Mouse (Mus musculus) embryo, embryonic 9.5 days (tissue): ENCODE measurements around the gene 2700081O15Rik.
A peak's percentile ranks its signal among the peaks of the same experiment; 100 is the strongest.

Experiments used
- DNase-seq: peaks from one replicate; pipeline ENCODE4 v3.0.0-alpha.2; 2017; ENCODE audit errors: extremely low spot score

The 2700081O15Rik gene

GRCm38 (mm10) chr19:7420841-7421601 is 3.6 kb downstream of the 2700081O15Rik start:
- peak; percentile 18 for DNase-seq

DNA sequence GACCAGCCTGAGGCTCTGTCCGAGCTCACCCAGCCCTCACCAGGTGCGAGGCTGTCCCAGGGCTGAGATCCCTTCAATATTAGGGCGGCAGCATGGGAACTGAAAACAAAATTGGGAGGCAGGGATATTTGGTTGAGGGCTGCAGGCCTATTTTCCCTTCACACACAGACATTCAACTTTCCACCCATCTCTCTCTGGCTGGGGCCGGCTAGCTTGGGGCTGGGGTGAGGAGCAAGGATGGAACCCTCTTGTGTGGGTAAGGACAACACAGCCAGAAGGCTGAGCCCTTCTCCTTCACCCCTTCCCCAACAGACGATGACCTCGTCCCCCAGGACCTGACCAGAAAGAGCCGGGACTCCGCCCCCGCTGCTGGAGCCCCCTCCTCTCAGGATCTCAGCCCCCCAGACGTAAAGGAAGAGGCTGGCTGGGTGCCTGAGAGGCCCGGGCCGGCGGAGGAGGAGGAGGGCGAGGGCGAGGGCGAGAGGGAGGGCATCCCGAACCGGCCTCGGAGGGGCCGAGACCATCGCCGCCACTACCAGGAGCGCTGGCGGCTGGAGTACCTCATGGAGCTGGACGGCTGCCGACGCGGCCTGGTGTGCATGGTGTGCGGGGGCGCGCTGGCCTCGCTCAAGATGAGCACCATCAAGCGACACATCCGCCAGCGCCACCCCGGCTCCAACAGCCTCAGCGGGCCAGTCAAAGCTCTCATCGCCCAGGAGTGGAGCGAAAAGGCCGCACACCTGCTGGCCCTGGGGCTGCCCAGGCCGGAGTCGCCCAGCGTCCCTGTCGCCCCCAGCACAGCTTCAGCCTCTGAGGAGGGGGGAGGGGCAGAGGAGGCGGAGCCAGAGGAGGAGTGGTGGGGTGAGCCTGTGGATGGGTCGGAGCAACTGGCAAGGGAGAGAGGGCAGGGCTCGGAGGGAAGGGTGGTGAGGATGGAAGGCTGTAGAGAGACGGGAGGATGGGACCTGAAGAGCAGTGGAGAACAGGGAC is 4.5 kb downstream of the 2700081O15Rik start:
- peak; percentile 88 for DNase-seq

DNA sequence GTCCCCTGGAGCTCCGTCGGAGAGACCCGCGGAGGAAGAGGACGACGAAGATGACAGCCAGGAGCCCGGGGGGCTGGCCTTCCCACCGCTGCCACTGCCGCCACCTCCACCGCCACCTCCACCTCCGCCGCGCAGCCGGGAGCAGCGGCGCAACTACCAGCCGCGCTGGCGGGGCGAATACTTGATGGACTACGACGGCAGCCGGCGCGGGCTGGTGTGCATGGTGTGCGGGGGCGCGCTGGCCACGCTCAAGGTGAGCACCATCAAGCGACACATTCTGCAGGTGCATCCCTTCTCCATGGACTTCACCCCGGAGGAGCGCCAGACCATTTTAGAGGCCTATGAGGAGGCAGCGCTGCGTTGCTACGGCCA is 5.2 kb downstream of the 2700081O15Rik start:
- no peak for DNase-seq

GRCm38 (mm10) chr19:7423028-7423655 is 5.7 kb downstream of the 2700081O15Rik start:
- peak; percentile 57 for DNase-seq

GRCm38 (mm10) chr19:7423656-7424030 is 6.2 kb downstream of the 2700081O15Rik start:
- DNase-seq: no peak

- DNase-seq: peak; percentile 19
These were observed 6.7 kb downstream of the 2700081O15Rik start for GRCm38 (mm10) chr19:7424131-7424530.

DNA sequence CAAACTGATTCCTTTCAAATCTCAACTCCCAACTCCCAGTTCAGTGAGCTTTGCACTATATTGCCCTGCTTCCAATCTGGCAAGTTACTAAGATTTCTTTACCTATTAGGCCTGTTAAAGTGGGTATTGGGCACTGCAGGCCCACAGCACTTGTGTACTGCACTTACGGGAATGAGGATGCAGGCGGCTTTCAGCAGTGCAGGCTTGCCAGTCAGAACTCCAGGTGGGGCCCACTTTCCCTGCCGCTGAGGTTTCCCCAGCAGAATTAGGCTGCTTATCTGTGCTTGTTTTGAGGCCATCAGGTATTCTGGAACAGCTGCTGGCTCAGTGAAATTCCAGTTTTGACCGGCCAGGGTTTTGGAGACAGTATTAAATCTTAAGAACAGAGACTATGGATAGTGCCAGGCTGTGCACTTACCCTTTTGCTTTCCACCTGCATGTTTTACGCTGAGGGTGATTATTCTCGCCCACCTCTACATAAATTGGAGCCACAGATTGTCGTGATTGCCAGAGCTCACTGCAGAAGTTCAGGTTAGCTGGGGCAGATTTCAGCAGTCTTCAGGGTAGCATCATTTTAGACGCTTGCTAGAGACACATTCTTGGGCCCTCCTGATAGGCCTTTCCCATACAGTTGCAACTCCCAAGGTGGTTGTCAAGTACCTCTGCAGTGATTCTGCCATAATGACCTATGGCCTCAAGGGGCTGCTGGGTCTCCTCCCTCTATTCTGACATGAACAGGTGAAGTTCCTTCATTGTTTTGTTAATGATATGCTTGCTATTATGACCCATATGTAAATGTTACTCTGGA is 7.4 kb downstream of the 2700081O15Rik start:
- peak; percentile 18 for DNase-seq

- peak; percentile 14 for DNase-seq
These were observed 8.0 kb downstream of the 2700081O15Rik start for GRCm38 (mm10) chr19:7425398-7425775.

GRCm38 (mm10) chr19:7434887-7435286 is 17.5 kb downstream of the 2700081O15Rik start:
- DNase-seq: no peak

- peak; percentile 45 for DNase-seq
These were observed 18.9 kb downstream of the 2700081O15Rik start for GRCm38 (mm10) chr19:7436061-7436970.

DNA sequence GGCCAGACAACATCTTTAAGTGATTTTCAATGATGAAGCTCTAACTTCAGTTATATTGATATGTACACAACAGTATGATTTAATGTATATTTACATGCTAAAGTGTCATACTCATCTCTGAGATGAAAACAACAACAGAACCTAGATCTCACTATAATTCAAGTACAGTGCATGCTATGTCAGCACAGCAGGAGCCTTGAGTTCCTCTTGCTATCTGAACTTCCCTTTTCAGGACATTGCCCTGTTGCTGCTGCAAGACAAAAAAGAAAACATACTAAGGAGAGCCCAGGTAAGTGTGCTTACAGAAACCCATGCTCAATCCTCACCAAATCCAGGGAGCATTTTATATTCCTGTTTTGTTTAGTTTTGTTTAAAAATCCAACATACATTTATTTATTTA is 20.9 kb downstream of the 2700081O15Rik start:
- DNase-seq: no peak

GRCm38 (mm10) chr19:7441493-7441892 is 24.1 kb downstream of the 2700081O15Rik start:
- DNase-seq: peak; percentile 56

- no peak for DNase-seq
These were observed 27.7 kb downstream of the 2700081O15Rik start for GRCm38 (mm10) chr19:7445105-7445504.

- DNase-seq: no peak
These were observed 28.2 kb downstream of the 2700081O15Rik start for GRCm38 (mm10) chr19:7445596-7445995.

DNA sequence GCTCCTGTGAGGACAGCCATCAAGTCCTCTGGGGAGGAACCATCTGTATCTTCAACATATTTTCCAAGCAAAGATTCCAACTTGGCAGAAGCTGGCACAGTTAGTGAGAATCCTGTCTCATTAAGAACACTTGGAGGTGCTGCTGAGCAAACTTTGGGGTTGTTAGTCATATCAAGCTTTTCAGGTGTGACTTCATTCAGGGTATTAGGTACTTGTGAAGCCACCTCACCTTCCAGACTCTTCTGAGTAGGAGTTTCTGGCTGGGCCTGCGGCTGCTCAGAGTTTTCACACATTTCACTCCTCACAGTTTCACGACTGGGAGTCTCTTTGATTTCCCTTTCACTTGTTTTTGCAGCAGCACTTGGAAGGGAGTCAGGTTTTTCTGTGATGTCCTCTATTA is 39.4 kb downstream of the 2700081O15Rik start:
- no peak for DNase-seq

DNA sequence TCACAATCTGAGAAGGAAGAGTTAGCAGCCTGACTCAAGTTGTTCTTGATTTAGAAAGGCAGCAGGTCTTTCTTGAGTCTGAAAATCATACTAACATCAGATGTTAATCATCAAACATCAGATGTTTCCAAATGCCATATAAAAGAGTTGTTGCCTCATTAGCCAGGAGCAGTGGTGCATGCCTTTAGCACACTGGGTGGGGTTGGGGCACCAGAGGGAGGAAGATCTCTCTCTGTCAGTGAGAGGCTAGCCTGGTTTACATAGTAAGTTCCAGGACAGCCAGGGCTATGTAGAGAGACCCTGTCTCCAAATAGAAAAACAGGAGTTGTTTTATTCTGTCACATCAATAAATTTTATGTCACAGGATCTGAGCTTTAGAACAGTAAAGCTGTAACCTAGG is 41.5 kb downstream of the 2700081O15Rik start:
- DNase-seq: no peak

DNA sequence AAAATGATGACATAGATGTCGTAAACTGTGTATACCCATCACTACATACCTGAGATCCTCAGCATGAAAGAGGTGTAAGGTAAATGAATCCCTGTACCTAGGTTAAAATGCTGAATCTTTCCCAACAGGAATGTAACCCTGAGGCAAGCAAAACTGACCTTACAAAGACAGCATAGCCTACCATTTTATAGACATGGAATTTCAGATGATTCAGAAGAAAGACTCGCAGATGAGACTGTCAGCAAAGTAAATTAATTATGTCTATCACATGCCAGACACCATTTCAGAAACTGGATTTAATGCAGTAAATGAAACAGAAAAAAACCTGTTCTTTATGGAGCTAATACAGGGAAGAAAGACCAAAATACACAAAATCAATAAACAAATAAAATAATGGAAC is 41.9 kb downstream of the 2700081O15Rik start:
- DNase-seq: no peak

GRCm38 (mm10) chr19:7467915-7468314 is 50.5 kb downstream of the 2700081O15Rik start:
- DNase-seq: no peak

DNA sequence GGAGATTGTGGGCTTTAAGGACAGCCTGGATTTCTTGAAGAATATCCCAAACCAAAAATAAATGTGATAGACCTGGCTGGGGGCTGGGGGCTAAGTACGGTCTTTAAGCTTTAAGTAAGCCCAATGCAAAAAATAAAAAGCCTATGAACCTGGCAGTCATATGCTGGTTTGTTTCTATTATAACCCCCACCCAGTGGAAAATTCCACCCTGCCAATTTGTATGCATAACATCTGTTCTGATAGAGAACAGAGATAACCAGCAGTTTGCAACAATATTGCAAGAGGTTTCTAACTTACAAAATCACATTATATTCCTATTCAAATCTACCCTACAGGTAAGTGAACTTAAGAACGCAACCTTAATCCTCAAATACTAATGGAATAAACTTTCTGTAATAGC is 53.2 kb downstream of the 2700081O15Rik start:
- no peak for DNase-seq
